In genomic region chr1:133777651-133778231, GRCm38 (mm10) we compare ENCODE assay signal across 13 mouse cellular contexts. TPM values are rescaled to one million over a fixed set of nuclear protein-coding genes. Genes with fewer than 3 reads are reported as not detected.
A peak's percentile ranks its signal among the peaks of the same experiment; 100 is the strongest.
DNase-seq lines count a peak whose midpoint lies in the region; ATAC-seq and TF ChIP-seq lines count a peak whose summit lies in the region.
"Had no signal": no experiment of that assay in that cellular context is flagged by ENCODE, and none has a peak within 500 bp of the region (broad histone marks: within the 10 kb centered on the region; RNA-seq: fewer than 3 reads in every experiment).

No protein-coding gene starts in this region.

- no peaks in the 10 kb centered on the region for H3K9me3 ChIP-seq in lung, postnatal 0 days (ENCODE audit: low read length)
- H3K9me3 ChIP-seq in intestine, embryonic 16.5 days (ENCODE audit: control insufficient read depth, low read length), result no peaks in the 10 kb centered on the region

- DNase-seq in lung, postnatal 0 days (ENCODE audit: low spot score), result peak; percentile 50
- DNase-seq in lung, postnatal 4 days, result no peak
- no peak for DNase-seq in Patski (ENCODE audit: low read depth, low spot score)
- DNase-seq in cerebellum, postnatal 4 days (ENCODE audit: low spot score in 2 of 2), result no peak
- DNase-seq: cerebellum, adult 11-12 months; kidney, adult 11 months; right cerebral cortex, postnatal 14 days had no signal

- H3K9ac ChIP-seq in lung, postnatal 0 days (replicated peaks; ENCODE audit: low read depth), result no peak overlapping the region
- H3K9ac ChIP-seq in intestine, embryonic 16.5 days (ENCODE audit: low read depth, low read length), result no peak overlapping the region

- no peak for TF ChIP-seq CTCF in lung, postnatal 0 days (IDR thresholded peaks at IDR 0.05)
- no peak for TF ChIP-seq CTCF in Patski (IDR thresholded peaks at IDR 0.05)

- ATAC-seq in lung, postnatal 0 days, result peak; percentile 58
- peak; percentile 44 for ATAC-seq in Patski
- peak; percentile 50; the same call in 1 of the 2 replicates for ATAC-seq in intestine, embryonic 16.5 days
- ATAC-seq in neutrophil, adult 5-6 weeks (ENCODE audit: extremely low read depth, insufficient number of reproducible peaks, low FRiP score, poor library complexity, severe bottlenecking), result peak; percentile 23; the same call in 1 of the 2 replicates
- ATAC-seq in CD4-positive, CD25-positive, alpha-beta regulatory T cell, adult 4 months, result no peak
- ATAC-seq: midbrain, embryonic 16.5 days had no signal

- no peak for TF ChIP-seq EP300 in lung, postnatal 0 days (IDR thresholded peaks at IDR 0.05)

- CTCF ChIA-PET in Patski (lab: Charles Lee), result no interaction called here

- in situ Hi-C loops in Patski (cut with MboI; ENCODE audit: low pct_unique_long_range_greater_than_20kb), result no loop called here

- no peaks in the 10 kb centered on the region for H3K27me3 ChIP-seq in lung, postnatal 0 days (replicated peaks; ENCODE audit: insufficient read depth, low read length)
- H3K27me3 ChIP-seq in Patski, result no peaks in the 10 kb centered on the region
- H3K27me3 ChIP-seq in intestine, embryonic 16.5 days (replicated peaks; ENCODE audit: control insufficient read depth, insufficient read depth, low read length), result no peaks in the 10 kb centered on the region

- H3K36me3 ChIP-seq in lung, postnatal 0 days (ENCODE audit: insufficient read depth, low read length), result no peaks in the 10 kb centered on the region
- H3K36me3 ChIP-seq in intestine, embryonic 16.5 days (ENCODE audit: control insufficient read depth, insufficient read depth, low read length), result no peaks in the 10 kb centered on the region

- no peak overlapping the region for H3K4me3 ChIP-seq in lung, postnatal 0 days (ENCODE audit: low read depth, low read length)
- no peak overlapping the region for H3K4me3 ChIP-seq in intestine, embryonic 16.5 days (ENCODE audit: low read length)
- H3K4me3 ChIP-seq: heart, adult 2 months; left cerebral cortex, adult 2 months had no signal

- H3K4me2 ChIP-seq in lung, postnatal 0 days (replicated peaks; ENCODE audit: low read depth, low read length), result no peak overlapping the region
- H3K4me2 ChIP-seq in intestine, embryonic 16.5 days (ENCODE audit: low read depth, low read length), result no peak overlapping the region

- H3K4me1 ChIP-seq in lung, postnatal 0 days (ENCODE audit: insufficient read depth, low read depth, low read length), result no peaks in the 10 kb centered on the region; the same call in 1 of the 2 replicates
- peaks cover 11% of the 10 kb centered on the region; the same call in 1 of the 2 replicates for H3K4me1 ChIP-seq in intestine, embryonic 16.5 days (ENCODE audit: control insufficient read depth, insufficient read depth, low read length)

- 74% methylated on average over 15 of the region's 15 CpGs for WGBS in lung, postnatal 0 days
- WGBS in intestine, embryonic 16.5 days, result 68% methylated on average over 15 of the region's 15 CpGs

- no peak overlapping the region for H3K27ac ChIP-seq in lung, postnatal 0 days (ENCODE audit: low read length)
- H3K27ac ChIP-seq in intestine, embryonic 16.5 days (ENCODE audit: low read length), result no peak overlapping the region
- H3K27ac ChIP-seq: heart, adult 2 months; left cerebral cortex, adult 2 months had no signal

- POLR2A ChIA-PET in Patski (lab: Charles Lee), result no interaction called here

RNA-seq across cellular contexts. Expression of gene Atp2b4, which starts 23.1 kb away (rescaled TPM):
- 7.8 and 8.5 TPM in 2 replicates for polyA plus RNA-seq in lung, postnatal 0 days (2015; fragmentation: Nextera tagmentation; extraction: Ambion mirVana)
- 5.1 TPM for polyA plus RNA-seq in Patski (2021)
- polyA plus RNA-seq in intestine, embryonic 16.5 days (2015; fragmentation: Nextera tagmentation; extraction: Ambion mirVana), result 14.8 and 14.9 TPM in 2 replicates
- 1.4 and 2.1 TPM in 2 replicates for total RNA-seq in neutrophil, adult 5-6 weeks (2017)
- polyA plus RNA-seq in CD4-positive, CD25-positive, alpha-beta regulatory T cell, adult 4 months (2017; shearing (Covaris generic)), result 10 to 100 TPM in 1 of 2 experiments, 1 to 10 TPM in 1; 9.6 to 12.8 TPM
